Mouse (Mus musculus) small intestine, adult 2 months (tissue): ENCODE data around the gene Nfatc2.

Experiments used
- CTCF ChIP-seq: fragments of 200-500 bp; IDR thresholded peaks from 2 replicates; pipeline ENCODE4 v1.5.1; 2012; ENCODE audit warnings: low read depth, mild to moderate bottlenecking, control low read depth, inconsistent platforms, low read length, moderate library complexity, mixed read lengths; ENCODE audit not compliant: insufficient replicate concordance, insufficient read length; ENCODE audit errors: extremely low read depth
- POLR2A ChIP-seq: fragments of 200-500 bp; IDR thresholded peaks from 2 replicates; pipeline ENCODE4 v1.6.1; 2012; ENCODE audit warnings: low read depth, mild to moderate bottlenecking, control low read depth, inconsistent platforms, low read length, moderate library complexity

DNA sequence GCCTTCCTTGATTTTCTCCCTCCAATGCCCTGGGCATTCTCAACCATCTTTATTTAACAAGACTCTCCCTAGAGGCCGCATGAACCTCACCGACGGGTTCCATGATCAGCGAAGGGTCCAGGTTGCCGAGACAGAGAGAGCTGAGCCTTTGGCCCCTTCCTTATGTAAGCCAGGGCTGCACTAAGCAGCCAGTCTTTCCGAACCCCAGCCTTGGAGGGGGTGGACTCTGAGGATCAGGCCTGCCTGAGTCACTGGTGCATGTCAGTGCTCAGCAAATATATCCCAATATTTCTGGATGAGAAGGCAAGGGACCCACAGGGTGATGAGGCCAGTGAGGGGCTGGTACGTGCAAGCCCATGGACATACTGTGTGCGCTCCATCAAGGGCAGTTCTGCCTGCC is 72.9 kb downstream of the Nfatc2 start:
- TF ChIP-seq CTCF, result no peak
- no peak for TF ChIP-seq POLR2A
